Mouse (Mus musculus): ENCODE data around the gene Ahcyl2.

Ahcyl2 gene

DNA sequence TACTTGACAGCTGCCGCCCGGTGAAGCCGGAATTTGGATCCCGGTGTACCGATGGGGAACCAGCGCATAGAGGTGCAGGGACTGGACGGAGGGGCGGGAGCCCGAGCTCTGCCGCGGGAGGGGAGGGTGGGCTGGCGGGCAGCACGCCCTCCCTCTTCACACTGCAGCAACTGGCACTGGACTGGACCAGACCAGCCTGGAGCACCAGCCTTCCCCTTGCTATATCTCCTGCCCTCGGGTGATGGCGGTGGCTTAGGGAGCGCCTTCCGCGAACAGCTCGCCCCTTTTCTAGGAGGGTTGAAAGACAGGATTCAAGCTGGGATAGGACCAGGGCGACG is 149.5 kb downstream of the Ahcyl2 start:
- DNase-seq = peak; percentile 58

- peak; percentile 8 for DNase-seq
Measured at GRCm38 (mm10) chr6:29917947-29918346, 150.1 kb downstream of the Ahcyl2 start.

- DNase-seq = no peak
Measured at GRCm38 (mm10) chr6:29923501-29923900, 155.7 kb downstream of the Ahcyl2 start.

GRCm38 (mm10) chr6:29925594-29926219 is 157.9 kb downstream of the Ahcyl2 start:
- DNase-seq = no peak

- DNase-seq = no peak
Measured at GRCm38 (mm10) chr6:29930087-29930486, 162.3 kb downstream of the Ahcyl2 start.

- DNase-seq = no peak
Measured at GRCm38 (mm10) chr6:29930665-29931064, 162.9 kb downstream of the Ahcyl2 start.

GRCm38 (mm10) chr6:29931181-29931580 is 163.4 kb downstream of the Ahcyl2 start:
- no peak for DNase-seq

GRCm38 (mm10) chr6:29935741-29936140 is 167.9 kb downstream of the Ahcyl2 start:
- no peak for DNase-seq

GRCm38 (mm10) chr6:29940428-29940827 is 172.6 kb downstream of the Ahcyl2 start:
- no peak for DNase-seq

- no peak for DNase-seq
Measured at GRCm38 (mm10) chr6:29941036-29941435, 173.2 kb downstream of the Ahcyl2 start.

DNA sequence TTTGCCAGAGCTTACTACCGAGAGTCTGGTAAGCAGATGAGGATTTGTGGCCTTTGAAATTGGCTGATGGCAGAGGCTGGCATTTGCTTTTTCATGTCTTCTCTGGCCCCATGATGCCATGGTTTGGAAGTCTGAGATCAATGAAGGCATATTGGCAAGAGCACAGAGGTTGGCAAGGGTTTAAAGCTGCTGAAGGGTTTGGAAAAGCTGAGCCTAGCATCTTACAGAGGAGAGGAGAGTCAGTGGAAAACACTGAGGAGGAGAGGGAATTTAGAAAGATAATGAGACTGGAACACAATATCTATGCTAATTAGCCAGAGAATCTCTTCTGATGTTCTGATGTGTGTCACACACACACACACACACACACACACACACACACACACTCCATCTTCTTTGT is 176.7 kb downstream of the Ahcyl2 start:
- no peak for DNase-seq

DNA sequence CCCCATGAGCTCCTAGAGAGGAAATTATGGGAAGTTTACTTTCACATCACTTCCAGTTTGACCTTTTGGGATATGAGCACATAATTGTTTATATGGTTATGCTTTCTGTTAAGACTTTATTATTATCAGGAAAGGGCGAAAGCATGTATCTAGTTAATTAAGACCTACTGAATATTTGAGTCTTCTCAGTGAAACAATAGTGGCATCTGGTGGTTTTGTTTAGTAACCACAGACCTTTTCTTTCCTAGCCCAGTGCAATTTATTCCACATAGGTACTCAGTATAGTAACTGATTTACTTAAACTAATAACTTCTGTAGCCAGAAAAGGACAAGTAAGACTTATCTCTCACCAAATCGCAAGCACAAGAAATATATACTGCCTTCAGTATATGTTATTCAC is 178.8 kb downstream of the Ahcyl2 start:
- DNase-seq = no peak

DNA sequence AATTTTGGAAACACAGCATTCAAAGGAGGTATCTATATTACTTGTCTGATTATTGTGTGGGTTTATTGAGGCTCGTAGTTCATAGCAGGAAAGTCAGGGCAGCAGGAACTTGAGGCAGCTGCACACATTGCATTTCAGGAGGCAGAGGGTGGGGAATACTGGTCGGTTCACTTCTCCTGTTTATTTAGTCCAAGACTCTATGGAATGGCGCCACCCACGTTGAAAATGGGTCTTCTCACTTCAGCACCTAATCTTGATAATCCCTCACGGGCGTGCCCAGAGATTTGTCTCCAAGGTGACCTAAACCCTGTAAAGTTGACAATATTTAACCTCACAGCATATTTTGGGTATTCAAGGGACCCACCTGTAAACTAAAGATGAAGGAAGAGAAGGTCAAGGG is 180.0 kb downstream of the Ahcyl2 start:
- no peak for DNase-seq

DNA sequence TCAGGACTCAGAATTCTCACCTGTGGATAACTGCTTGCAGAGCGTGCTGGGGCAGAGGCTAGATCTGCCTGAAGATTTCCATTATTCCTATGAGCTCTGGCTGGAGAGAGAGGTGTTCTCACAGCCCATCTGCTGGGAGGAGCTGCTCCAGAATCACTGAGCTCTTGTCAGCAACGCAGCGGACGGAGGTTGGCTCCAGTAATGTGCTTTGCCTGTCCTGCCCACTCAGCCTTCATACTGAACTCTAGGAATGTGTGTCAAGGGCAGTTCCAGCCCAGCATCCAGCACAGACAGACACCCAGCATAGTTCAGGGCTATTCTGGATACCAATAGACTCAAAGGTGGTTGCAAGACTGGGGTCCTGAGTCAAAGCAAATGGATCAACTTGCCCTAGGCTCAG is 188.9 kb downstream of the Ahcyl2 start:
- no peak for DNase-seq

GRCm38 (mm10) chr6:29958669-29959068 is 190.9 kb downstream of the Ahcyl2 start:
- no peak for DNase-seq

- no peak for DNase-seq
Measured at GRCm38 (mm10) chr6:29961081-29961480, 193.3 kb downstream of the Ahcyl2 start.

All from embryo, embryonic 11 days (tissue).